In genomic region chr4:57166922-57167870, GRCm38 (mm10) we compare ENCODE assay signal across 8 mouse cellular contexts. TPM values are rescaled to one million over a fixed set of nuclear protein-coding genes. Genes with fewer than 3 reads are reported as not detected.
A peak's percentile ranks its signal among the peaks of the same experiment; 100 is the strongest.
DNase-seq lines count a peak whose midpoint lies in the region; ATAC-seq and TF ChIP-seq lines count a peak whose summit lies in the region.
"Had no signal": no experiment of that assay in that cellular context is flagged by ENCODE, and none has a peak within 500 bp of the region (broad histone marks: within the 10 kb centered on the region; RNA-seq: fewer than 3 reads in every experiment).

No protein-coding gene starts in this region.

- 46% methylated on average over 12 of the region's 12 CpGs for WGBS in limb, embryonic 14.5 days

- peak; percentile 31 for DNase-seq in ovary, postnatal 36 days (ENCODE audit: low spot score)
- DNase-seq in ovary, postnatal 10 days (ENCODE audit: low spot score): no peak
- peak; percentile 58 for DNase-seq in embryo, embryonic 10.5 days (ENCODE audit: low spot score)
- DNase-seq in limb, embryonic 14.5 days (ENCODE audit: low spot score): no peak
- DNase-seq in right cerebral cortex, adult 2 months (ENCODE audit: low spot score in 2 of 2): no peak
- DNase-seq in frontal cortex, postnatal 10 days (ENCODE audit: low spot score in 2 of 2): no peak
- no peak for DNase-seq in gastrocnemius, postnatal 25 days

- H3K36me3 ChIP-seq in limb, embryonic 14.5 days (ENCODE audit: control insufficient read depth, insufficient read depth, low read length): no peaks in the 10 kb centered on the region
- H3K36me3 ChIP-seq: neural tube, embryonic 12.5 days had no signal

- no peak overlapping the region for H3K9ac ChIP-seq in limb, embryonic 14.5 days (ENCODE audit: low read depth, low read length, severe bottlenecking)
- H3K9ac ChIP-seq: neural tube, embryonic 12.5 days had no signal

- H3K4me1 ChIP-seq in limb, embryonic 14.5 days (ENCODE audit: control insufficient read depth, insufficient read depth, low read length): peaks cover 16% of the 10 kb centered on the region
- H3K4me1 ChIP-seq: neural tube, embryonic 12.5 days had no signal

- H3K27ac ChIP-seq in limb, embryonic 14.5 days (replicated peaks; ENCODE audit: low read depth, low read length): 0 out of 2 replicates have a peak overlapping the region, but pooled peaks have one; percentile 43
- H3K27ac ChIP-seq: neural tube, embryonic 12.5 days had no signal

- no peaks in the 10 kb centered on the region for H3K27me3 ChIP-seq in limb, embryonic 14.5 days (ENCODE audit: control insufficient read depth, insufficient read depth, low read length)
- H3K27me3 ChIP-seq: neural tube, embryonic 12.5 days had no signal

- ATAC-seq in limb, embryonic 14.5 days (ENCODE audit: low FRiP score, low read depth): no peak

- H3K4me2 ChIP-seq in limb, embryonic 14.5 days (replicated peaks; ENCODE audit: low read depth, low read length, severe bottlenecking): no peak overlapping the region
- H3K4me2 ChIP-seq: neural tube, embryonic 12.5 days had no signal

- no peak overlapping the region for H3K4me3 ChIP-seq in limb, embryonic 14.5 days (replicated peaks; ENCODE audit: low read length)
- H3K4me3 ChIP-seq: neural tube, embryonic 12.5 days had no signal

- no peaks in the 10 kb centered on the region for H3K9me3 ChIP-seq in limb, embryonic 14.5 days (ENCODE audit: control insufficient read depth, low read length)
- H3K9me3 ChIP-seq: neural tube, embryonic 12.5 days had no signal

- no peak for TF ChIP-seq POLR2A in limb, embryonic 14.5 days (IDR thresholded peaks at IDR 0.05; ENCODE audit: borderline replicate concordance, extremely low read depth, insufficient read depth, insufficient read length)

RNA-seq across cellular contexts. Expression of gene Epb41l4b, which starts 24.0 kb away (rescaled TPM):
- polyA plus RNA-seq in limb, embryonic 14.5 days (2012; rRNA removed): 12.2 and 12.3 TPM in 2 replicates
- 5.3 and 5.6 TPM in 2 replicates for polyA plus RNA-seq in limb, embryonic 14.5 days (2014; fragmentation: Nextera tagmentation; extraction: Ambion mirVana)
- total RNA-seq in gastrocnemius, postnatal 25 days (2021): 1 to 10 TPM; 2.4 to 2.5 TPM

Comparison
In these comparisons a context has a peak if more than half of its experiments do, and no peak if none do; other contexts are left out.
1. DNase-seq: peak in ovary, postnatal 36 days (single experiment) and embryo, embryonic 10.5 days (single experiment); none in ovary, postnatal 10 days (single experiment), limb, embryonic 14.5 days (single experiment), right cerebral cortex, adult 2 months (0 of 2), frontal cortex, postnatal 10 days (0 of 2) and gastrocnemius, postnatal 25 days (single experiment).